Comparison of ENCODE assay signal across 8 mouse cellular contexts in the genomic region with DNA sequence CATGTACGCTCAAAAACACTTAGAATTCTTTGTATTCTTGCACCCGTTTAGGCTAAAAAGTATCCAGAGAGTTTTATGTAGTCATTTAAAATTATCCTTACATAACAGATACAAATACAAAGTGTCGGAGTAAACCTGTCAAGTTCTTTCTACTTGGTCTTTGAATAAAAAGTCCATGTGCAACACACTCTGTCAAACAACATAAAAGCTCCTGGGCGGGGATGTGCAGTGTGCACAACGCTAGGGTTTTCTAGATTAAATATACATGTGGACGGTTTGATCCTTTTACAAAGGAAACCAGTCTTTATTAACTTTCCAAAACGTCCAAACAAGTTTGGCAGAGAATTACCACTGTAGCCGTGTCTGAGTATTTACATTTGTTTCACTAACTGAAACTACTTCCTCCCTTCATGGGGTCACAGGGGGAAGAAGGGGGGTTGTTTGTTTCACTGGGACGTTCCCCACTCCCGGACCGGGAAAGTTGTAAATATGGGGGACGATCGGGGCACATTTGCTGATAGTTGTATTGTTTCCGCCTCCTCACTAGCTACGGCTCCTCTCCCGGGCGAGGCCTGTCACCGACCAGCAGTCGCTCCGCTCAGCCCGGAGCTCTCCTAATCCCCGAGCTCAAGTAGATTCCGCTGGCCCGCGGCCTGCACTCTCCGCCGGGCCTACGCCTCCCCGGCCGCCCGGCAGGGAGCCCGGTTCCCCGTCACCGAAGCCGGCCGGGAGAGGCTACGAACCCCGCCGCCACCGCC. TPM values are rescaled to one million over a fixed set of nuclear protein-coding genes. Genes with fewer than 3 reads are reported as not detected.
DNase-seq lines count a peak whose midpoint lies in the region; ATAC-seq lines count a peak whose summit lies in the region.

No protein-coding gene starts in this region.

- no peaks in the 10 kb centered on the region for H3K36me3 ChIP-seq in hindbrain, embryonic 12.5 days

- H3K9ac ChIP-seq in hindbrain, embryonic 12.5 days, result peak overlapping the region; percentile 99

- peak overlapping the region; percentile 92 for H3K4me2 ChIP-seq in hindbrain, embryonic 12.5 days (replicated peaks)

- H3K27ac ChIP-seq in hindbrain, embryonic 12.5 days, result peak overlapping the region; percentile 99

- no peaks in the 10 kb centered on the region for H3K27me3 ChIP-seq in hindbrain, embryonic 12.5 days

- DNase-seq in R1 (ENCODE audit: low read depth, low spot score), result peak; percentile 58
- DNase-seq in cerebellum, adult 9-10 months, result peak; percentile 72
- peak; percentile 18 to 41 for DNase-seq in frontal cortex, postnatal 14 days (ENCODE audit: low spot score in 2 of 2)
- peak; percentile 51 to 53 for DNase-seq in layer of hippocampus, postnatal 25 days (ENCODE audit: extremely low spot score in 1 of 2, low spot score in 1 of 2)
- DNase-seq in lung, postnatal 4 days, result peak; percentile 76 to 81
- peak; percentile 63 for DNase-seq in right cerebral cortex, adult 18-20 months
- DNase-seq in urinary bladder, postnatal 14 days (ENCODE audit: low spot score), result peak; percentile 68

- peak; percentile 47 for ATAC-seq in hindbrain, embryonic 12.5 days (ENCODE audit: low FRiP score)

- peaks cover 30% of the 10 kb centered on the region for H3K4me1 ChIP-seq in hindbrain, embryonic 12.5 days

- H3K9me3 ChIP-seq in hindbrain, embryonic 12.5 days (replicated peaks), result no peaks in the 10 kb centered on the region

- H3K4me3 ChIP-seq in hindbrain, embryonic 12.5 days, result peak overlapping the region; percentile 95

- WGBS in hindbrain, embryonic 12.5 days, result under 1% methylated on average over 40 of the region's 40 CpGs

RNA-seq across cellular contexts. Expression of a gene that starts 0.9 kb away (rescaled TPM):
- polyA plus RNA-seq in hindbrain, embryonic 12.5 days (2016; fragmentation: Nextera tagmentation; extraction: Ambion mirVana), result 22.7 and 23.2 TPM in 2 replicates
- total RNA-seq in layer of hippocampus, postnatal 25 days (2021), result 10 to 100 TPM; 28.8 to 32.3 TPM

Comparison
In these comparisons a context has a peak if more than half of its experiments do, and no peak if none do; other contexts are left out.
1. Peak in every context shown above with its lines: DNase-seq, ATAC-seq, H3K4me3 ChIP-seq and H3K27ac ChIP-seq.